Mouse (Mus musculus): ENCODE measurements around the gene Dcps. TPM values are rescaled to one million over a fixed set of nuclear protein-coding genes. Genes with fewer than 3 reads are reported as not detected.

Gene Dcps
- polyA plus RNA-seq, 1 experiment from 2014 or later = 69.3 TPM

DNA sequence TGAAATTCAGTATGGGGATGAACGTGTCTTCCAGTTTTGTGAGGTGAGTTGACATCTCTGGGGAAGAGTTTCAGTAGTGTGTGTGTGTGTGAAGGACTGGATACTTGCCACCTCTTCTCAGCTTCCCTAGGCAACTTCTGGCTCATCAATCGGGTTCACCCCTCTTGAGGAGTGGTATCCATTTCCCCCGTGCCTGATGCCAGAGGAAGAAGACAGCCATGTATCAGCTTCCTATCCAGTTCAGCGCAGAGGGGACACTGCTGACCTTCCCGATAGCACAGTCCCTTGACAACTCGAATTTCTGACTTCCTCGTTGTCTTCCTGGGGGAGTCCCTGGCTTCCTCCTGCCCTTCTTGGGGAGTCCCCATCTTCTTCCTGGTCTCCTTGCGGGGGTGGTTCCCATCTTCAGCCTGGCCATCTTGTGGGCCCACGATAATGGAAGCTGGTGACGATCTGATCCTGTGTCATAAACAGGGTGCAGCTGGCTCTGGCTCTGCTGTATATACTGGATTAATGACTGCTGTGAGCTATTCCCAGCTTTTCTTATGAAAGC is 11.6 kb upstream of the Dcps start:
- WGBS (ENCODE audit: insufficient replicate concordance) = 84% methylated on average over 10 of the region's 10 CpGs
- H3K9me3 ChIP-seq (replicated peaks; ENCODE audit: control insufficient read depth, low read length) = no peaks in the 10 kb centered on the region
- ATAC-seq (replicated peaks; ENCODE audit: insufficient number of reproducible peaks, low FRiP score, low TSS enrichment) = no peak
- H3K4me2 ChIP-seq = no peak overlapping the region
- H3K4me3 ChIP-seq (ENCODE audit: low read depth, low read length) = no peak overlapping the region
- no peaks in the 10 kb centered on the region for H3K4me1 ChIP-seq (ENCODE audit: control insufficient read depth, insufficient read depth, low read length)
- H3K36me3 ChIP-seq (ENCODE audit: control insufficient read depth, insufficient read depth, low read length) = peaks cover 14% of the 10 kb centered on the region; the same call in 1 of the 2 replicates
- no peaks in the 10 kb centered on the region for H3K27me3 ChIP-seq (ENCODE audit: control insufficient read depth, insufficient read depth, low read length)
- H3K9ac ChIP-seq (ENCODE audit: low read depth, low read length) = no peak overlapping the region
- H3K27ac ChIP-seq (ENCODE audit: low read depth, low read length) = no peak overlapping the region

DNA sequence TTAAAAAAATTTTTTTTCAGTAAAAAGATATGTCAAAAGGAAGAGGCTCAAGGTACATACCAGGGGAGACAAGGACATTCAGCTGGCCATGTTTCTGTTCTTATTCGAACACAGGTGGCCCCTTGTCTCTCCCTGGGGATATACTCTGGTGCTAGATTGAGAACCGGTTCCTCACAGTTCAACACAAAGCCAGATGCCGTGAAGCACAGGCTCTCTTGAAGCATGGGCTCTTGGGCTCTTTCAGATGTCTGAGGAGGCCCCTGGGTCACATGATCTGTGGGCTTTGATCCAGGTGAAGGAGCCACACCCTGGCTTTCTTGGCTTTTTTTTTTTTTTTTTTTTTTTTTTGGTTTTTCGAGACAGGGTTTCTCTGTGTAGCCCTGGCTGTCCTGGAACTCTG is 10.6 kb upstream of the Dcps start:
- no peak for ATAC-seq (replicated peaks; ENCODE audit: insufficient number of reproducible peaks, low FRiP score, low TSS enrichment)
- no peaks in the 10 kb centered on the region for H3K4me1 ChIP-seq (ENCODE audit: control insufficient read depth, insufficient read depth, low read length)
- no peak overlapping the region for H3K4me3 ChIP-seq (ENCODE audit: low read depth, low read length)
- no peaks in the 10 kb centered on the region for H3K9me3 ChIP-seq (replicated peaks; ENCODE audit: control insufficient read depth, low read length)
- 82% methylated on average over 4 of the region's 4 CpGs for WGBS (ENCODE audit: insufficient replicate concordance)
- H3K4me2 ChIP-seq = no peak overlapping the region
- H3K36me3 ChIP-seq (ENCODE audit: control insufficient read depth, insufficient read depth, low read length) = peaks cover 14% of the 10 kb centered on the region; the same call in 1 of the 2 replicates
- no peak overlapping the region for H3K9ac ChIP-seq (ENCODE audit: low read depth, low read length)
- H3K27me3 ChIP-seq (ENCODE audit: control insufficient read depth, insufficient read depth, low read length) = no peaks in the 10 kb centered on the region
- no peak overlapping the region for H3K27ac ChIP-seq (ENCODE audit: low read depth, low read length)

GRCm38 (mm10) chr9:35183359-35183758 is 7.5 kb upstream of the Dcps start:
- H3K9ac ChIP-seq (ENCODE audit: low read depth, low read length) = no peak overlapping the region
- H3K9me3 ChIP-seq (replicated peaks; ENCODE audit: control insufficient read depth, low read length) = no peaks in the 10 kb centered on the region
- no peak overlapping the region for H3K4me2 ChIP-seq
- H3K4me3 ChIP-seq (ENCODE audit: low read depth, low read length) = no peak overlapping the region
- no peak for ATAC-seq (replicated peaks; ENCODE audit: insufficient number of reproducible peaks, low FRiP score, low TSS enrichment)
- WGBS (ENCODE audit: insufficient replicate concordance) = 56% methylated on average over 5 of the region's 5 CpGs
- no peaks in the 10 kb centered on the region for H3K4me1 ChIP-seq (ENCODE audit: control insufficient read depth, insufficient read depth, low read length)
- no peak overlapping the region for H3K27ac ChIP-seq (ENCODE audit: low read depth, low read length)
- no peaks in the 10 kb centered on the region for H3K27me3 ChIP-seq (ENCODE audit: control insufficient read depth, insufficient read depth, low read length)
- peaks cover 3% of the 10 kb centered on the region; the same call in 1 of the 2 replicates for H3K36me3 ChIP-seq (ENCODE audit: control insufficient read depth, insufficient read depth, low read length)

GRCm38 (mm10) chr9:35182832-35183231 is 7.0 kb upstream of the Dcps start:
- 58% methylated on average over 2 of the region's 2 CpGs for WGBS (ENCODE audit: insufficient replicate concordance)
- ATAC-seq (replicated peaks; ENCODE audit: insufficient number of reproducible peaks, low FRiP score, low TSS enrichment) = no peak

DNA sequence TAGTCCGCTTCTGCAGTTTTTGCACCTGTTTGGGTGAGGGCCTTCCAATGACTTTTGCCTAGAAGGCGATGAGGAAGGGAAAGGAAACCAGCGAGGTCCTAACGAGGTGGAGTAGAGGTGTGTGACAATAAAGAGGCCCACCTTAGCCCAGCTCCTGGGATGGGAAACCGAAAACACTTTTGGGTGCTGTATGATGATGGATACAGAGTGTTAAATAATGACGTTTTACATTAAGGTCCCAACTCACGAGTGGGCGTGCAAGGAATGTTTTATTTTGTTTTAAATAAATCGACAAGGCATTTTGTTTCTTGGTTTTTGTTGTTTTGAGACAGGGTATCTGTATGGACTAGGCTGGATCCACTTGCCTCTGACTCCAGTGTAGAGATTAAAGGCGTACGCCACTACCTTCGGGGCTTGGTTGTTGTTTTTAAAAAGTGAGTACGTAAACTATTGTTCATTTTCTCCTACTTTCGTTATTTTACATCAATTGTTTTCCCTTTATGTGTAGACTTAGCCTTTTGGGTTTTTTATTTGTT is 331 bp upstream of the Dcps start:
- H3K9me3 ChIP-seq (replicated peaks; ENCODE audit: control insufficient read depth, low read length) = no peaks in the 10 kb centered on the region
- H3K4me2 ChIP-seq = peak overlapping the region; percentile 77
- H3K4me3 ChIP-seq (ENCODE audit: low read depth, low read length) = peak overlapping the region; percentile 64
- 48% methylated on average over 14 of the region's 14 CpGs for WGBS (ENCODE audit: insufficient replicate concordance)
- peak overlapping the region; percentile 79 for H3K9ac ChIP-seq (ENCODE audit: low read depth, low read length)
- H3K27me3 ChIP-seq (ENCODE audit: control insufficient read depth, insufficient read depth, low read length) = no peaks in the 10 kb centered on the region
- H3K4me1 ChIP-seq (ENCODE audit: control insufficient read depth, insufficient read depth, low read length) = no peaks in the 10 kb centered on the region
- 0 out of 2 replicates have a peak overlapping the region, but pooled peaks have one; percentile 81 for H3K27ac ChIP-seq (ENCODE audit: low read depth, low read length)
- H3K36me3 ChIP-seq (ENCODE audit: control insufficient read depth, insufficient read depth, low read length) = no peaks in the 10 kb centered on the region
- ATAC-seq (replicated peaks; ENCODE audit: insufficient number of reproducible peaks, low FRiP score, low TSS enrichment) = no peak; the same call in 1 of the 2 replicates

More at GRCm38 (mm10) chr9:35182832-35183231, 7.0 kb upstream of the Dcps start:
- Histone ChIP-seq H3K4me2 (no peak overlapping the region), H3K9me3 (replicated peaks; ENCODE audit: control insufficient read depth, low read length) (no peaks in the 10 kb centered on the region), H3K4me1 (ENCODE audit: control insufficient read depth, insufficient read depth, low read length) (no peaks in the 10 kb centered on the region), H3K9ac (ENCODE audit: low read depth, low read length) (no peak overlapping the region), H3K27ac (ENCODE audit: low read depth, low read length) (no peak overlapping the region), H3K27me3 (ENCODE audit: control insufficient read depth, insufficient read depth, low read length) (no peaks in the 10 kb centered on the region), H3K36me3 (ENCODE audit: control insufficient read depth, insufficient read depth, low read length) (0 out of 2 replicates have a peak, but pooled peaks cover 2% of the 10 kb centered on the region), H3K4me3 (ENCODE audit: low read depth, low read length) (no peak overlapping the region)

- H3K4me3 ChIP-seq (ENCODE audit: low read depth, low read length) = no peak overlapping the region
- no peak overlapping the region for H3K4me2 ChIP-seq
- WGBS (ENCODE audit: insufficient replicate concordance) = 74% methylated on average over 1 of the region's 1 CpGs
- H3K4me1 ChIP-seq (ENCODE audit: control insufficient read depth, insufficient read depth, low read length) = no peaks in the 10 kb centered on the region
- H3K27me3 ChIP-seq (ENCODE audit: control insufficient read depth, insufficient read depth, low read length) = no peaks in the 10 kb centered on the region
- H3K9ac ChIP-seq (ENCODE audit: low read depth, low read length) = no peak overlapping the region
- no peak overlapping the region for H3K27ac ChIP-seq (ENCODE audit: low read depth, low read length)
- H3K36me3 ChIP-seq (ENCODE audit: control insufficient read depth, insufficient read depth, low read length) = peaks cover 6% of the 10 kb centered on the region; the same call in 1 of the 2 replicates
- no peaks in the 10 kb centered on the region for H3K9me3 ChIP-seq (replicated peaks; ENCODE audit: control insufficient read depth, low read length)
- no peak for ATAC-seq (replicated peaks; ENCODE audit: insufficient number of reproducible peaks, low FRiP score, low TSS enrichment)
These were observed 2.5 kb downstream of the Dcps start for GRCm38 (mm10) chr9:35173331-35173730.

DNA sequence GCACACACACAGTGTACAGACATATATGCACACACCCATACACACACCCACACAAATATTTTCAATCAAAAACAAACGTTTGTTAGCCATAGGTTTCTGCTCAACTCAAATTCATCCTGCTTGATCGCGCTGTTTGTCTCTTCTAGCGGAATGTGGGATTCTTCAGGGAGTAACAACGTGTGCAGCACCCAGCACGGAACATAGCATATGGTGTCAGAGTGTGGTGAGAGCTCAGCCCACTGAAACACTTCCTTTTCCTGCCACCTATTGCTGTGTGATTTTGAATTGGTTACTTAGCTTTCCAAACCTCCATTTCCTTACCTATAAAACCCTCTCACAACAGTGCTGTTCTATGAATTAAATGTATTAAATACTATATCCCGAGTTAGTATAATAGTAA is 5.8 kb downstream of the Dcps start:
- no peak overlapping the region for H3K9ac ChIP-seq (ENCODE audit: low read depth, low read length)
- H3K4me3 ChIP-seq (ENCODE audit: low read depth, low read length) = no peak overlapping the region
- peaks cover 6% of the 10 kb centered on the region; the same call in 1 of the 2 replicates for H3K36me3 ChIP-seq (ENCODE audit: control insufficient read depth, insufficient read depth, low read length)
- no peaks in the 10 kb centered on the region for H3K9me3 ChIP-seq (replicated peaks; ENCODE audit: control insufficient read depth, low read length)
- H3K27me3 ChIP-seq (ENCODE audit: control insufficient read depth, insufficient read depth, low read length) = no peaks in the 10 kb centered on the region
- no peaks in the 10 kb centered on the region for H3K4me1 ChIP-seq (ENCODE audit: control insufficient read depth, insufficient read depth, low read length)
- 91% methylated on average over 7 of the region's 7 CpGs for WGBS (ENCODE audit: insufficient replicate concordance)
- no peak for ATAC-seq (replicated peaks; ENCODE audit: insufficient number of reproducible peaks, low FRiP score, low TSS enrichment)
- no peak overlapping the region for H3K27ac ChIP-seq (ENCODE audit: low read depth, low read length)
- no peak overlapping the region for H3K4me2 ChIP-seq

- H3K9me3 ChIP-seq (replicated peaks; ENCODE audit: control insufficient read depth, low read length) = no peaks in the 10 kb centered on the region
- 62% methylated on average over 9 of the region's 9 CpGs for WGBS (ENCODE audit: insufficient replicate concordance)
- ATAC-seq (replicated peaks; ENCODE audit: insufficient number of reproducible peaks, low FRiP score, low TSS enrichment) = no peak
- peaks cover 6% of the 10 kb centered on the region; the same call in 1 of the 2 replicates for H3K36me3 ChIP-seq (ENCODE audit: control insufficient read depth, insufficient read depth, low read length)
- no peak overlapping the region for H3K4me2 ChIP-seq
- H3K27me3 ChIP-seq (ENCODE audit: control insufficient read depth, insufficient read depth, low read length) = no peaks in the 10 kb centered on the region
- no peak overlapping the region for H3K4me3 ChIP-seq (ENCODE audit: low read depth, low read length)
- no peaks in the 10 kb centered on the region for H3K4me1 ChIP-seq (ENCODE audit: control insufficient read depth, insufficient read depth, low read length)
- no peak overlapping the region for H3K27ac ChIP-seq (ENCODE audit: low read depth, low read length)
- H3K9ac ChIP-seq (ENCODE audit: low read depth, low read length) = no peak overlapping the region
These were observed 8.8 kb downstream of the Dcps start for GRCm38 (mm10) chr9:35166798-35167635.

Measured in heart, embryonic 11.5 days (tissue).